Mouse (Mus musculus): ENCODE measurements at regions not wholly inside any gene's neighbourhood (a gene's known extent, or its start where the extent isn't known, plus 50 kb on each side); places are given as distances from the start of the nearest gene placed in this dataset.
A peak's percentile ranks its signal among the peaks of the same experiment; 100 is the strongest.

DNA sequence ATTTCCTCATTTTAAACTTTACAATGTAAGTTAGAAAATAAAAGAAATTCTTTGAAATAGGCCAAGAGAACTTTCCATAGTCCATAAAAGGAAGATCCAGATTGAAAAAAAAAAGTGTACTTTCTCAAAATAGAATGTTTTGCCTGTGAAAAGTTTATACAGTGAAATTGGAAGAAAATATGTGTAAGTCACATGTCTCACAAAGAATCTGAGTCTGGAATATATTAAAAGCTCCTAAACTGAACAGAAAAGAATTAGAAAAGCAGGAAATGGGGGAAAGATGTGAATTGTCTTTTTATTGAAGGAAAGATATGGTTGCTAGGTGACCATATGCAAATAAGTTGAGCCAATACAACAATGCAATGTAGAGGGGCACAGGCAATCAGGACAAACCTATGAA, 197.7 kb upstream of the Gm20594 start:
- DNase-seq (ENCODE audit: low spot score in 2 of 2) = no peak

DNA sequence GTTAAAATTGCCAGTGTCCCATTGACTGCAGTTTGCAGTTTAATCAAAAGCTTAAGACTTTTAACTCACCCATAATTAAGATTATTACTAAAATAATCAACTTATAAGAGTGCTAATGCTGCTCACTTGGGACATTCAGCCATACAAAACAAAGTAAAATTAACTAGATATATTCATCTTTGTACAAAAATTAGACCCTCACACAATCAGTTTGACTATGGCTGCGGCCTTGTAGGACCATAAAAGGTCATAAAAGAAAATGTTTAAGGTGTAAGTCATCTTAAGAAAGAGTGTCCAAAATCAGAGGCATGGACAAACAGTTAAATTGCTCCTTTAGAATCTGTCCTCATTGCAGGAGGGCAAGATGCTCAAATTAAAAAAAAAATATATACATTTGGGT, 186.0 kb upstream of the Gm20594 start:
- DNase-seq (ENCODE audit: low spot score in 2 of 2) = peak; percentile 7 to 13

DNA sequence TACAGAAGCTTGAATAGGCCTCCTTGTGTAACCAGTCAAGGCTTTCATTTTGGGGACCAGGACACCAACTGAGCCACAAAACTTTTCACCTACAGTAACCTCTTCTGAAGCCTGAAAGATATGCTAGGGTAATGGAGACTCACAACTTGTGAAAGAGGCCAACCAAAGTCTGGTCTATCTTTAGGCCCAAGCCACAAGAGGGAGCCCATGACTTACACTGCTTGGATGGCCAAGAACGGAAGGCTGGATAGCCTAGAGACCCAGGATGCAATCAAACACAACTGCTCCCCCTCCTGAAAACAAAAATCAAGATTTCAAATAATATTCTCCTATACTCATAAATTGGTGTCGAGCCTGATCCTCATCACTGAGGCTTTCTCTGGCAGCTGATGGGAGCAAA, 166.4 kb upstream of the Gm20594 start:
- no peak for DNase-seq (ENCODE audit: low spot score in 2 of 2)
